Mouse (Mus musculus) hindbrain, embryonic 13.5 days (tissue): Measurements from ENCODE around the gene Kif26a. TPM values are rescaled to one million over a fixed set of nuclear protein-coding genes. Genes with fewer than 3 reads are reported as not detected.

ENCODE experiments used
- ATAC-seq: fragments of 200-750 bp; cut with Nextera tagmentation; 2 replicates; pipeline ENCODE4 v1.8.0; 2017; ENCODE audit warnings: moderate TSS enrichment; ENCODE audit not compliant: low FRiP score
- H3K27ac ChIP-seq: fragments of 300-500 bp; sonication (generic); 2 replicates; pipeline ENCODE4 v1.5.1; 2015; ENCODE audit warnings: inconsistent platforms, mild to moderate bottlenecking, moderate library complexity
- H3K27me3 ChIP-seq: fragments of 300-500 bp; sonication (generic); 2 replicates; pipeline ENCODE4 v1.6.1; 2015; ENCODE audit warnings: mild to moderate bottlenecking, inconsistent platforms
- H3K36me3 ChIP-seq: fragments of 300-500 bp; sonication (generic); 2 replicates; pipeline ENCODE4 v1.6.1; 2015; ENCODE audit warnings: mild to moderate bottlenecking, inconsistent platforms
- H3K4me1 ChIP-seq: fragments of 300-500 bp; sonication (generic); replicated peaks from 2 replicates; pipeline ENCODE4 v1.6.1; 2015; ENCODE audit warnings: inconsistent platforms
- H3K4me2 ChIP-seq: fragments of 300-500 bp; sonication (generic); 2 replicates; pipeline ENCODE4 v1.6.1; 2015; ENCODE audit warnings: inconsistent platforms, mild to moderate bottlenecking, moderate library complexity
- H3K4me3 ChIP-seq: fragments of 300-500 bp; sonication (generic); 2 replicates; pipeline ENCODE4 v1.5.1; 2015; ENCODE audit warnings: mild to moderate bottlenecking, inconsistent platforms
- H3K9ac ChIP-seq: fragments of 300-500 bp; sonication (generic); 2 replicates; pipeline ENCODE4 v1.6.1; 2015; ENCODE audit warnings: mild to moderate bottlenecking, inconsistent platforms
- H3K9me3 ChIP-seq: fragments of 300-500 bp; sonication (generic); 2 replicates; pipeline ENCODE4 v1.6.1; 2016; ENCODE audit warnings: inconsistent platforms
- WGBS: fragments of 180-500 bp; shearing (Covaris S2); methylation state at CpG from one replicate; pipeline ENCODE4 v1.1.7; 2015; 5-methylcytosine and 5-hydroxymethylcytosine counted together
- polyA plus RNA-seq: library from polyadenylated mRNA; unstranded; fragments of >200 nt; fragmentation: Nextera tagmentation; extraction: Ambion mirVana; gene quantifications from 2 replicates; pipeline ENCODE4 v1.2.1, GENCODE M21; 2015

The Kif26a gene
- polyA plus RNA-seq, 1 experiment from 2014 or later = 3.8 TPM

- ATAC-seq = no peak
- WGBS = 66% methylated on average over 4 of the region's 4 CpGs
- no peak overlapping the region for H3K27ac ChIP-seq
Observed at GRCm38 (mm10) chr12:112207734-112208133, 61.7 kb downstream of the Kif26a start.

GRCm38 (mm10) chr12:112210622-112211021 is 64.6 kb downstream of the Kif26a start:
- H3K4me1 ChIP-seq = peaks cover 52% of the 10 kb centered on the region
- peaks cover 54% of the 10 kb centered on the region for H3K27me3 ChIP-seq
- no peak overlapping the region for H3K27ac ChIP-seq

More at GRCm38 (mm10) chr12:112207734-112208133, 61.7 kb downstream of the Kif26a start:
- H3K27me3 ChIP-seq = peaks cover 36% of the 10 kb centered on the region
- no peak overlapping the region for H3K4me2 ChIP-seq
- H3K36me3 ChIP-seq = no peaks in the 10 kb centered on the region
- H3K4me3 ChIP-seq = no peak overlapping the region
- no peak overlapping the region for H3K9ac ChIP-seq
- peaks cover 42% of the 10 kb centered on the region for H3K4me1 ChIP-seq
- no peaks in the 10 kb centered on the region for H3K9me3 ChIP-seq

GRCm38 (mm10) chr12:112214441-112214857 is 68.4 kb downstream of the Kif26a start:
- Histone ChIP-seq H3K4me2 (no peak overlapping the region), H3K9me3 (no peaks in the 10 kb centered on the region), H3K27ac (0 out of 2 replicates have a peak overlapping the region, but pooled peaks have one; percentile 8), H3K4me3 (no peak overlapping the region), H3K27me3 (peaks cover 61% of the 10 kb centered on the region), H3K9ac (no peak overlapping the region), H3K4me1 (peaks cover 46% of the 10 kb centered on the region), H3K36me3 (no peaks in the 10 kb centered on the region)
- ATAC-seq = no peak; the same call in 1 of the 2 replicates
- 19% methylated on average over 13 of the region's 13 CpGs for whole genome bisulfite sequencing

More at GRCm38 (mm10) chr12:112210622-112211021, 64.6 kb downstream of the Kif26a start:
- Histone ChIP-seq H3K9ac (no peak overlapping the region), H3K9me3 (no peaks in the 10 kb centered on the region), H3K4me2 (no peak overlapping the region), H3K36me3 (no peaks in the 10 kb centered on the region), H3K4me3 (no peak overlapping the region)
- 23% methylated on average over 13 of the region's 13 CpGs for WGBS
- ATAC-seq = peak; percentile 63; the same call in 1 of the 2 replicates

DNA sequence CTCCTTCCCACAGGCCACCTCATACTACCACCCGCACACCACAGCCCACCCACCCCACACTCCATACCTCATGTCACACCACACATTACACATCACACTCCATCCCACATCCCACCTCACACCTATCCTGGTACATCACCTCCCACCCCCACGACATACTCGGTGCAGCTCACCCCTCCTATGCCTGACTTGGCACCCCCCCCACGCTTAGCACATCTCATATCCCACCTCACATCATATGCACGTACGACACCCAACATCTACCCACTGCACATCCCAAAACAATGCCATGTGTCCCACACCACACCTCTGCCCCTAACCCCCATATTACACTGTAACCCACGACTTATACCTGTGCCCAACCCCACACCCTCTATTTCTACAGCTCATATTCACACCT is 69.5 kb downstream of the Kif26a start:
- H3K27me3 ChIP-seq = peaks cover 67% of the 10 kb centered on the region
- H3K4me3 ChIP-seq = no peak overlapping the region
- no peak for ATAC-seq
- no peaks in the 10 kb centered on the region for H3K9me3 ChIP-seq
- H3K4me2 ChIP-seq = no peak overlapping the region
- no peak overlapping the region for H3K9ac ChIP-seq
- H3K4me1 ChIP-seq = peaks cover 35% of the 10 kb centered on the region
- no peaks in the 10 kb centered on the region for H3K36me3 ChIP-seq
- no peak overlapping the region for H3K27ac ChIP-seq
- WGBS = 89% methylated on average over 7 of the region's 7 CpGs

- H3K4me1 ChIP-seq = peaks cover 44% of the 10 kb centered on the region
- H3K9me3 ChIP-seq = no peaks in the 10 kb centered on the region
- 46% methylated on average over 7 of the region's 7 CpGs for WGBS
Observed at GRCm38 (mm10) chr12:112217021-112217420, 71.0 kb downstream of the Kif26a start.

DNA sequence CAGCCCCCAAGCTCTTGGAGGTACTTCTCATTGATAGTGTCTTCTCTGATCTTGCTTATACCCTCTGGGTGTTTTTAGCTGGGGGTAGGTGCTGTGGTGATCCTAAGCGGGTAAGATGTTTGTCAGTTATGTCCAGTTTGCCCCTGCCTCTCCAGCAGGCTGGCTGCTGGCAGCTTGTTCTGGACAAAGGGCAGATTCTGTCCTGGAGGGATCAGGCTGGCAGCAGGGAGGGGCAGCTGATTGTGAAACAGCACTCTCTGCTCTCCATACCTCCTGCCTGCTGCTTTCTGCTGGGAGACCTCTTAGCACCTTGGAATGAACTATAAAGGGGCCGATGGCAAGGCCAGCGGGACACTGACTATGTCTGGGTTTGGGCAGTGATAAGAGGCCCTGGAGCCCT is 71.7 kb downstream of the Kif26a start:
- WGBS = 85% methylated on average over 3 of the region's 3 CpGs
- Histone ChIP-seq H3K4me3 (no peak overlapping the region), H3K9ac (no peak overlapping the region), H3K4me2 (no peak overlapping the region), H3K27me3 (peaks cover 54% of the 10 kb centered on the region), H3K9me3 (no peaks in the 10 kb centered on the region), H3K36me3 (no peaks in the 10 kb centered on the region), H3K27ac (no peak overlapping the region), H3K4me1 (peaks cover 51% of the 10 kb centered on the region)
- ATAC-seq = no peak

More at GRCm38 (mm10) chr12:112217021-112217420, 71.0 kb downstream of the Kif26a start:
- no peak for ATAC-seq
- H3K36me3 ChIP-seq = no peaks in the 10 kb centered on the region
- no peak overlapping the region for H3K9ac ChIP-seq
- peaks cover 61% of the 10 kb centered on the region for H3K27me3 ChIP-seq
- peak overlapping the region; percentile 20 for H3K27ac ChIP-seq
- no peak overlapping the region for H3K4me3 ChIP-seq
- no peak overlapping the region for H3K4me2 ChIP-seq

GRCm38 (mm10) chr12:112221290-112221689 is 75.3 kb downstream of the Kif26a start:
- H3K27ac ChIP-seq = peak overlapping the region; percentile 66
- peaks cover 50% of the 10 kb centered on the region for H3K4me1 ChIP-seq
- peaks cover 50% of the 10 kb centered on the region for H3K27me3 ChIP-seq
- no peaks in the 10 kb centered on the region for H3K9me3 ChIP-seq
- H3K4me2 ChIP-seq = no peak overlapping the region
- 21% methylated on average over 6 of the region's 6 CpGs for WGBS
- H3K4me3 ChIP-seq = no peak overlapping the region
- peak; percentile 68; the same call in 1 of the 2 replicates for ATAC-seq
- H3K9ac ChIP-seq = no peak overlapping the region
- no peaks in the 10 kb centered on the region for H3K36me3 ChIP-seq

GRCm38 (mm10) chr12:112221754-112222439 is 75.9 kb downstream of the Kif26a start:
- Histone ChIP-seq H3K4me3 (no peak overlapping the region), H3K27me3 (peaks cover 47% of the 10 kb centered on the region), H3K9ac (no peak overlapping the region; the same call in 1 of the 2 replicates), H3K36me3 (no peaks in the 10 kb centered on the region), H3K27ac (peak overlapping the region; percentile 66), H3K4me2 (peak overlapping the region; percentile 8; the same call in 1 of the 2 replicates), H3K9me3 (no peaks in the 10 kb centered on the region), H3K4me1 (peaks cover 44% of the 10 kb centered on the region)
- ATAC-seq = peak; percentile 81
- 11% methylated on average over 19 of the region's 19 CpGs for WGBS

GRCm38 (mm10) chr12:112223721-112224337 is 77.8 kb downstream of the Kif26a start:
- no peak for ATAC-seq
- Histone ChIP-seq H3K9ac (no peak overlapping the region), H3K9me3 (no peaks in the 10 kb centered on the region), H3K36me3 (no peaks in the 10 kb centered on the region), H3K4me3 (no peak overlapping the region), H3K4me1 (peaks cover 44% of the 10 kb centered on the region), H3K27ac (no peak overlapping the region), H3K27me3 (peaks cover 40% of the 10 kb centered on the region), H3K4me2 (no peak overlapping the region)
- WGBS = 73% methylated on average over 13 of the region's 13 CpGs

- Histone ChIP-seq H3K4me1 (peaks cover 47% of the 10 kb centered on the region), H3K27ac (no peak overlapping the region), H3K4me2 (no peak overlapping the region), H3K9ac (no peak overlapping the region), H3K27me3 (peaks cover 33% of the 10 kb centered on the region), H3K36me3 (no peaks in the 10 kb centered on the region), H3K4me3 (no peak overlapping the region), H3K9me3 (no peaks in the 10 kb centered on the region)
- no peak for ATAC-seq
- WGBS = 93% methylated on average over 1 of the region's 1 CpGs
Observed at GRCm38 (mm10) chr12:112226238-112226637, 80.2 kb downstream of the Kif26a start.

- peaks cover 35% of the 10 kb centered on the region for H3K27me3 ChIP-seq
- no peaks in the 10 kb centered on the region for H3K9me3 ChIP-seq
- H3K9ac ChIP-seq = no peak overlapping the region
- no peak for ATAC-seq
- WGBS = 96% methylated on average over 2 of the region's 2 CpGs
- peaks cover 43% of the 10 kb centered on the region for H3K4me1 ChIP-seq
- no peak overlapping the region for H3K4me3 ChIP-seq
- H3K27ac ChIP-seq = no peak overlapping the region
- no peak overlapping the region for H3K4me2 ChIP-seq
- no peaks in the 10 kb centered on the region for H3K36me3 ChIP-seq
Observed at GRCm38 (mm10) chr12:112226656-112227055, 80.6 kb downstream of the Kif26a start.

DNA sequence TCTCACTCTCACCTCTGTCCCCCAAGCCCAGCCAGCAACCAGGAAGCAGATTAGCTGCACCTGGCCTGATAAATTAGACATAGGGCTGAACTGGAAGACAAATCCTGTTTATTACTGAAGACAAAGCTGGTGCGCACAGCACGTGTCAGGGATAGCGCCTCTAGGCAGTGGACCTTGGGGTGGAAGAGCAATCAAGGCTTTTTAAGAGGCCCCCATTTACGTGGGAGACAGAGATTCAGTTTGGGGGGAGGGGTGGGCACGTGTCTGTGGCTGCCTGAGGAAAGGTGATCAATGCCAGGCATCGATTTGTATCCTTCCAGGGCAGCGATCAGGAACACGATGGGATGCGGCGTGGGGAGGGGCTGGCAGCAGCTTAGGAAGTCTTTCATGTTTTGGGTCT is 83.1 kb downstream of the Kif26a start:
- ATAC-seq = no peak
- H3K36me3 ChIP-seq = no peaks in the 10 kb centered on the region
- no peaks in the 10 kb centered on the region for H3K9me3 ChIP-seq
- H3K4me3 ChIP-seq = no peak overlapping the region
- H3K27me3 ChIP-seq = peaks cover 32% of the 10 kb centered on the region
- peaks cover 25% of the 10 kb centered on the region for H3K4me1 ChIP-seq
- no peak overlapping the region for H3K4me2 ChIP-seq
- WGBS = 59% methylated on average over 10 of the region's 10 CpGs
- no peak overlapping the region for H3K27ac ChIP-seq
- no peak overlapping the region for H3K9ac ChIP-seq
